Mouse (Mus musculus): Measurements from ENCODE around the gene Sertad3. TPM values are rescaled to one million over a fixed set of nuclear protein-coding genes. Genes with fewer than 3 reads are reported as not detected.

The Sertad3 gene
- polyA plus RNA-seq (2015; fragmentation: Nextera tagmentation; extraction: Ambion mirVana), result 22.8 and 24.0 TPM in 2 replicates

DNA sequence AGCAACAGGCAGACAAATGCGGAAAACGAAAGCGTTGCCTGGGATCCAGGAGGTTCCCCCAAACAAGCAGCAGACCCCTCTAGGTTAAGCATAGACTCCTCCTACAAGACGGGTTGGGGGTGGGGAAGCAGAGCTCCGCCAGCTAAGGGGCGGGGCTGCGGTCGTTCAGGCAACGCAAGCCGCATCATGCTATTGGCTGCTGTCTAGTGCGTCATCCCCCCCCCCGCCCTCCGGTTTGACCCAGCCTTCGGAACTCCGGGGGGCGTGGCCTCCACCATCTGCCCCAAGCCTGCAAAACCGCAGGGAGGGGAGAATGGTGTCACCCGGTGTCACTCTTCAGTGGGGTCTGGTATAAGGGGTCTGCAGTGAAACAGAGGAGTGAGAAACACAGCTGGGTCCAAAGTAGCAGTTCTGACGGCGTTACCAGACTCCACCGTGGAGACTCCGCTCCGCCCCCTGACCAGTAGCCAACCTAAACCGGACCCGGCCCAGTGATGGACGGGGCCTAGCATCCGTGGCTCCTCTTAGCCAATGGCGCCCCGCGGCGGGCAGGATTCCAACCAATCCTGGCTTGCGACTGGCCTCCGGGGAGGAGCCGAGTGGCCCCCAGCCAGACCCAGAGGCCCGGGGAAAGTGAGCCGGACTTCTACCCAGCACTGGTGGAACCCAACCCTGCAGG lies at the start of gene Sertad3:
TSS of gene Sertad3 (plus strand) at position 613 of the 679 bp plus-strand sequence.
- Histone ChIP-seq H3K4me1 (replicated peaks; ENCODE audit: control insufficient read depth, insufficient read depth, low read length) (peaks cover 4% of the 10 kb centered on the region; the same call in 1 of the 2 replicates), H3K9me3 (ENCODE audit: control insufficient read depth) (no peaks in the 10 kb centered on the region), H3K27me3 (replicated peaks; ENCODE audit: control insufficient read depth, insufficient read depth, low read length) (no peaks in the 10 kb centered on the region), H3K27ac (ENCODE audit: low read depth, low read length) (peak within 1 kb of the TSS; percentile 92), H3K4me2 (replicated peaks; ENCODE audit: low read depth) (peak within 1 kb of the TSS; percentile 72), H3K9ac (ENCODE audit: low read depth, low read length) (peak within 1 kb of the TSS; percentile 73), H3K4me3 (ENCODE audit: low read depth, low read length) (peak within 1 kb of the TSS; percentile 94), H3K36me3 (ENCODE audit: control insufficient read depth, insufficient read depth) (peaks cover 24% of the 10 kb centered on the region)
- under 1% methylated on average over 36 of the region's 36 CpGs for WGBS
- peak; percentile 91 for ATAC-seq
- peak; percentile 18 for TF ChIP-seq CTCF (IDR thresholded peaks at IDR 0.05; ENCODE audit: low read depth)

DNA sequence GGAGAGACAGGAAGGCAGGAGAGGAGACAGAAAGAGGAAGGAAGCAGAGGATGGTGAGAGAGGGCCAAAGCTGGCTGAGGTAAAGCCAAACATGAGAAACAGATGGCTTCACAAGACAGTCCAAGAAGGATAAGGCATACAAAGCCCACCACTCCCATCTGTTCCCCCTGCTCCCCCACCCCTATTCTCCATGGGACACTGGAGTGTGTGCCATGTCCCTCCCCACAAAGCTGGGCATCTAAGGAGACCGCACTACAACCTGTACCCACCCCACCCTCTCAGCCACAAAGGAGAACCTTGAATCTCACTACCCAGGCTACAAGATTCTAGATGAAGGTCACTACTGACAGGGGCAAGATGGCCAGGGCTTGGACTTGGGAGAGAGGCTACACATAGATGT lies 46.2 kb upstream of the Sertad3 start:
- no peak for ATAC-seq
- WGBS, result 87% methylated on average over 1 of the region's 1 CpGs

DNA sequence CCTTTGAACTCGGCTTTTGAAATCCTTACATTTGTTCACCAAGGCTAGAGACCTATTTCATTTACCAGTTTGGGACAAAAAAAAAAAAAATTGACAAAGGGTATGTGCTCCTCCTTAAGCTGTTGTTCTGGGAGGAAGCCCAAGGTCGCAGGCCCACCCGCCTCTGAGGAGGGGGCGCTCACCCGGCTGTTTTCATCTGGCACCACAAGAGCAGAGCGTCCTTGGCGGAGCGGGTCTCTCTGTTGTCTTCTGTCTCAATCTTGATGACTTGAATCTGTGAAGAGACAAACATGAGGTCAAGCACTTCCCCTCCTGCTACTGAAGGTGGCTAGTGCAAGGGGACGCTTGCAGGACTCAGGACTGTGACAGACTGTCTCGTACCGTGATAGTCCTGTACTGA lies 45.6 kb upstream of the Sertad3 start:
- peaks cover 5% of the 10 kb centered on the region; the same call in 1 of the 2 replicates for H3K9me3 ChIP-seq (ENCODE audit: control insufficient read depth)
- no peak overlapping the region for H3K9ac ChIP-seq (ENCODE audit: low read depth, low read length)
- H3K4me2 ChIP-seq (replicated peaks; ENCODE audit: low read depth), result no peak overlapping the region
- H3K27ac ChIP-seq (ENCODE audit: low read depth, low read length), result no peak overlapping the region
- 79% methylated on average over 11 of the region's 11 CpGs for WGBS
- H3K4me1 ChIP-seq (replicated peaks; ENCODE audit: control insufficient read depth, insufficient read depth, low read length), result no peaks in the 10 kb centered on the region
- TF ChIP-seq CTCF (IDR thresholded peaks at IDR 0.05; ENCODE audit: low read depth), result no peak
- H3K27me3 ChIP-seq (replicated peaks; ENCODE audit: control insufficient read depth, insufficient read depth, low read length), result no peaks in the 10 kb centered on the region
- no peak overlapping the region for H3K4me3 ChIP-seq (ENCODE audit: low read depth, low read length)
- ATAC-seq, result no peak
- no peaks in the 10 kb centered on the region for H3K36me3 ChIP-seq (ENCODE audit: control insufficient read depth, insufficient read depth)

More for the DNA sequence above, 46.2 kb upstream of the Sertad3 start:
- Histone ChIP-seq H3K4me3 (ENCODE audit: low read depth, low read length) (no peak overlapping the region), H3K36me3 (ENCODE audit: control insufficient read depth, insufficient read depth) (no peaks in the 10 kb centered on the region), H3K9me3 (ENCODE audit: control insufficient read depth) (peaks cover 5% of the 10 kb centered on the region; the same call in 1 of the 2 replicates), H3K9ac (ENCODE audit: low read depth, low read length) (no peak overlapping the region), H3K27ac (ENCODE audit: low read depth, low read length) (no peak overlapping the region), H3K27me3 (replicated peaks; ENCODE audit: control insufficient read depth, insufficient read depth, low read length) (no peaks in the 10 kb centered on the region), H3K4me1 (replicated peaks; ENCODE audit: control insufficient read depth, insufficient read depth, low read length) (no peaks in the 10 kb centered on the region), H3K4me2 (replicated peaks; ENCODE audit: low read depth) (no peak overlapping the region)
- no peak for TF ChIP-seq CTCF (IDR thresholded peaks at IDR 0.05; ENCODE audit: low read depth)

DNA sequence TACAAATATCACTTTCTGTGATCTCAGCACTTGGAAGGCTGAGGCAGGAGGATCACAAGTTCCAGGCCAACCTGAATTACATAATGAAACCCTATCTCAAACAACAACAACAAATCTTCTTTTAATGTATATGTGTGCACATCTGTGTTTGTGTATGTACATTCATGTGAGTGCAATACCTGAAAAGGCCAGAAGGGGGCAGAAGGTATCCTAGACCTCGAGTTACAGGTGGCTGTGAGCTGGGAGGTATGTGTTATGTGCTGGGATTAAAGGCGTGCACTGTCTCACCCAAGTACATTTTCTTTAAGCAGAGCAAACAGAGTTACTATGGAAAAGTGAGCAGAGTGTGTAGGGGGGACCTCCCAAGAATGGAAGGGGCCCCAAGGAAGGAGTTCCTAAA lies 44.4 kb upstream of the Sertad3 start:
- no peaks in the 10 kb centered on the region for H3K36me3 ChIP-seq (ENCODE audit: control insufficient read depth, insufficient read depth)
- peaks cover 5% of the 10 kb centered on the region for H3K27me3 ChIP-seq (replicated peaks; ENCODE audit: control insufficient read depth, insufficient read depth, low read length)
- H3K27ac ChIP-seq (ENCODE audit: low read depth, low read length), result no peak overlapping the region
- no peak overlapping the region for H3K9ac ChIP-seq (ENCODE audit: low read depth, low read length)
- H3K4me3 ChIP-seq (ENCODE audit: low read depth, low read length), result no peak overlapping the region
- no peak overlapping the region for H3K4me2 ChIP-seq (replicated peaks; ENCODE audit: low read depth)
- 0 out of 2 replicates have a peak, but pooled peaks have one; percentile 27 for TF ChIP-seq CTCF (IDR thresholded peaks at IDR 0.05; ENCODE audit: low read depth)
- H3K9me3 ChIP-seq (ENCODE audit: control insufficient read depth), result peaks cover 5% of the 10 kb centered on the region; the same call in 1 of the 2 replicates
- no peak for ATAC-seq
- no peaks in the 10 kb centered on the region for H3K4me1 ChIP-seq (replicated peaks; ENCODE audit: control insufficient read depth, insufficient read depth, low read length)
- WGBS, result 58% methylated on average over 2 of the region's 2 CpGs

- Histone ChIP-seq H3K4me1 (replicated peaks; ENCODE audit: control insufficient read depth, insufficient read depth, low read length) (no peaks in the 10 kb centered on the region), H3K4me2 (replicated peaks; ENCODE audit: low read depth) (peak overlapping the region; percentile 21; the same call in 1 of the 2 replicates), H3K27me3 (replicated peaks; ENCODE audit: control insufficient read depth, insufficient read depth, low read length) (peaks cover 12% of the 10 kb centered on the region), H3K27ac (ENCODE audit: low read depth, low read length) (no peak overlapping the region), H3K4me3 (ENCODE audit: low read depth, low read length) (no peak overlapping the region), H3K36me3 (ENCODE audit: control insufficient read depth, insufficient read depth) (no peaks in the 10 kb centered on the region), H3K9me3 (ENCODE audit: control insufficient read depth) (peaks cover 5% of the 10 kb centered on the region; the same call in 1 of the 2 replicates), H3K9ac (ENCODE audit: low read depth, low read length) (no peak overlapping the region)
- no peak; the same call in 1 of the 2 replicates for ATAC-seq
- 23% methylated on average over 10 of the region's 10 CpGs for WGBS
- no peak for TF ChIP-seq CTCF (IDR thresholded peaks at IDR 0.05; ENCODE audit: low read depth)
These were observed 40.2 kb upstream of the Sertad3 start for GRCm38 (mm10) chr7:27433349-27433748.

DNA sequence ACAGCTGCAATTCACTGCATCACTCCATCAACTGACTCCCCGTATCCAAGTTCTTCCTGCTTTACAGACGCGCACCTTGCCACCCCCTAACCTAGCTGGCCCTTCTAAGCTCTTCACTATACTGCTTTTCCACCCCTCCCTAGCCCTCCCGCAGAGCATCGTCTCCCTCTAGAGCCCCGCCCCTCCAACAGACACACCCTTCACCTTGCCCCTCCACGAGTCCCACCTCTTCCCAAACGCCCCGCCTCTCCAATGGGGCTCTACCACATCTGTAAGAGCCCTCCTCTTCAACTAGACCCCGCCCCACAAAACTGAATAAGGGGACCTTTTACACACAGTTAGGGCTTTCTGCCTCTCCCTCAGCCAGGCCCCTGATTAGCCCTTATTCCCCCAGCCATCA lies 39.8 kb upstream of the Sertad3 start:
- ATAC-seq, result no peak
- Histone ChIP-seq H3K27ac (ENCODE audit: low read depth, low read length) (no peak overlapping the region), H3K4me2 (replicated peaks; ENCODE audit: low read depth) (peak overlapping the region; percentile 21; the same call in 1 of the 2 replicates)

More for the DNA sequence above, 39.8 kb upstream of the Sertad3 start:
- Histone ChIP-seq H3K9ac (ENCODE audit: low read depth, low read length) (no peak overlapping the region), H3K9me3 (ENCODE audit: control insufficient read depth) (peaks cover 5% of the 10 kb centered on the region; the same call in 1 of the 2 replicates), H3K4me3 (ENCODE audit: low read depth, low read length) (no peak overlapping the region), H3K36me3 (ENCODE audit: control insufficient read depth, insufficient read depth) (no peaks in the 10 kb centered on the region), H3K27me3 (replicated peaks; ENCODE audit: control insufficient read depth, insufficient read depth, low read length) (peaks cover 12% of the 10 kb centered on the region), H3K4me1 (replicated peaks; ENCODE audit: control insufficient read depth, insufficient read depth, low read length) (no peaks in the 10 kb centered on the region)
- WGBS, result 6% methylated on average over 10 of the region's 10 CpGs
- no peak for TF ChIP-seq CTCF (IDR thresholded peaks at IDR 0.05; ENCODE audit: low read depth)
